Mouse (Mus musculus) limb, embryonic 14.5 days (tissue): ENCODE measurements around the gene Gm5640. TPM values are rescaled to one million over a fixed set of nuclear protein-coding genes. Genes with fewer than 3 reads are reported as not detected.
"Not testable (repeated sequence)": the region's sequence is repeated elsewhere in the genome, so short reads cannot be mapped to it uniquely, and the experiment has no call there.

Source experiments
- ATAC-seq: fragments of 200-750 bp; cut with Nextera tagmentation; 2 replicates; pipeline ENCODE4 v1.8.0; 2017; ENCODE audit warnings: low read depth, moderate number of reproducible peaks, moderate TSS enrichment; ENCODE audit not compliant: low FRiP score
- DNase-seq: peaks from one replicate; pipeline ENCODE4 v3.0.0-alpha.2; 2015; ENCODE audit warnings: low spot score
- H3K27ac ChIP-seq: fragments of 300-500 bp; sonication (generic); replicated peaks from 2 replicates; pipeline ENCODE4 v1.5.1; 2014; ENCODE audit warnings: low read depth, mild to moderate bottlenecking, low read length, moderate library complexity, mixed read lengths
- H3K27me3 ChIP-seq: fragments of 300-500 bp; sonication (generic); 2 replicates; pipeline ENCODE4 v1.6.1; 2014; ENCODE audit warnings: low read length, mixed read lengths; ENCODE audit not compliant: control insufficient read depth, insufficient read depth
- H3K36me3 ChIP-seq: fragments of 300-500 bp; sonication (generic); 2 replicates; pipeline ENCODE4 v1.6.1; 2014; ENCODE audit warnings: mild to moderate bottlenecking, low read length, moderate library complexity, mixed read lengths; ENCODE audit not compliant: control insufficient read depth, insufficient read depth
- H3K4me1 ChIP-seq: fragments of 300-500 bp; sonication (generic); 2 replicates; pipeline ENCODE4 v1.6.1; 2014; ENCODE audit warnings: antibody characterized with exemption, low read length, mixed read lengths; ENCODE audit not compliant: control insufficient read depth, insufficient read depth
- H3K4me2 ChIP-seq: fragments of 300-500 bp; sonication (generic); replicated peaks from 2 replicates; pipeline ENCODE4 v1.6.1; 2014; ENCODE audit warnings: low read depth, mild to moderate bottlenecking, low read length, moderate library complexity; ENCODE audit not compliant: severe bottlenecking
- H3K4me3 ChIP-seq: fragments of 300-500 bp; sonication (generic); replicated peaks from 2 replicates; pipeline ENCODE4 v1.5.1; 2014; ENCODE audit warnings: low read length
- H3K9ac ChIP-seq: fragments of 300-500 bp; sonication (generic); 2 replicates; pipeline ENCODE4 v1.6.1; 2014; ENCODE audit warnings: mild to moderate bottlenecking, low read depth, low read length, moderate library complexity; ENCODE audit not compliant: severe bottlenecking
- H3K9me3 ChIP-seq: fragments of 300-500 bp; sonication (generic); 2 replicates; pipeline ENCODE4 v1.6.1; 2016; ENCODE audit warnings: low read length; ENCODE audit not compliant: control insufficient read depth
- POLR2A ChIP-seq: fragments of 200-500 bp; IDR thresholded peaks from 2 replicates; pipeline ENCODE4 v1.8.0; 2012; ENCODE audit warnings: inconsistent platforms, mild to moderate bottlenecking, moderate library complexity, borderline replicate concordance; ENCODE audit not compliant: insufficient read depth, insufficient read length; ENCODE audit errors: extremely low read depth
- WGBS: fragments of 180-500 bp; shearing (Covaris S2); extraction: QIAGEN DNeasy Blood & Tissue Kit; methylation state at CpG from one replicate; pipeline ENCODE4 v1.1.7; 2014; 5-methylcytosine and 5-hydroxymethylcytosine counted together
- polyA plus RNA-seq, 2 experiments: library from polyadenylated mRNA; depleted of rRNA in 1 of 2; stranded (reverse) in 1 of 2; unstranded in 1 of 2; fragments of >200 nt; fragmentation: Nextera tagmentation in 1 of 2; extraction: Ambion mirVana in 1 of 2; gene quantifications; 2 replicates each; pipeline versions ENCODE4 v1.2.1 to v1.2.3; 2012 to 2014

Gm5640 gene
- polyA plus RNA-seq (2012; rRNA removed) (0.05 TPM in 1 of 2 replicates, not detected in the other), polyA plus RNA-seq (2014; fragmentation: Nextera tagmentation; extraction: Ambion mirVana) (not detected in 2 replicates)

DNA sequence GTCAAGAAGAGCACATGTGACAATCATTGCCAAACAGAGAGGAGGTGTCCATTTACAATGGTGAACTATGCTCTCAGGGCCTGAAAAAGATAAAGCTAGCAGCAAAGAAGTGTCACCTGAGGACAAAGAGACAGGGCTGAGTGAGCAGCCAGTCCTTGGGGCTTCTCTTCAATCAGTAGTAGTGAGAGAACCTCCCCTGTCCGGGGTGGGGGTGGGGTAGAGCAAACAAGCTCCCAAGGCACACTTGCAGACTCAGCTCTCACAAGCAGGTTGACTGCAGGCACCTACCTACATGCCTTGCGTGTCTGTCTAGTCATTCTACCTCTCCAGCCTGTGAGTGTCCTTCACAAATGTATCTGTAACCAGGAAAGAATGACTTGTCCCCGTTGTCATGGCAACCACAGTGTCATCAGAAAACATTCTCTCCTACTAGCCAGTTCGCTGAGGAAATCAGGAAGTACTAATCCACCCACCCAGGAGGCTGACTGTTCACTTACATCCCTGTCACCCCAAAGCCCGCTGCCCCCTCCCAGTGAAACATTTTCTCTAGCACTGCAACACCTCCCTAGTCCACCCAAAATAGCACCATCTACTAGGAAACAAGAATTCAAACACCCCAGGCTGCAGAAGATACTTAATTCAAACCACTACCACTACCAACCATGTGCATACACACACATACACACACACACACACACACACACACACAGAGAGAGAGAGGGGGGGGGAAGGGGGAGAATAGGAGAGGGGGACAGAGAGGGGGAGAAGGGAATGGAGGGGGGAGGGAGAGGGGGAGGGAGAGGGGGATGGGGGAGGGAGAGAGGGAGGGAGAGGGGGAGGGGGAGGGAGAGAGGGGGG lies at the start of gene Gm5640:
Gene Gm5640, minus strand, starts transcription at position 170 of the 858 bp plus-strand sequence.
- not testable (repeated sequence) for DNase-seq

DNA sequence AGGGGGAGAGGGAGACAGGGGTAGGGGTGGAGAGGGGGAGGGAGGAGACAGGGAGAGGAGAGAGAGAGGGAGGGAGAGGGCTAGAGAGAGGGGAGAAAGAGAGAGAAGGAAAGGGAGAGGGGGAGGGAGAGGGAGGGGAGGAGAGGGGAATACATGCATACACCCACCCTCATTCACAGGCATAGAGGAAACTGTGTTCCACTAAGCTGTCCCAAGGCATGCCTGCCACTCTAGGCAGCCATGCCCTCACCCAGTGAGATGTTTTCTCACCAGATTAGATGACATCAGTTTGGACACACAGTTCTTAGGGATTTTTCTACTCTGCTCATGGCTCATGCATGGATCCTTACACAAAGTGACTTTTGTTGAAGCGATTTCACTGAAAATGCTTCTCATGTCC lies 958 bp upstream of the Gm5640 start:
- H3K27ac ChIP-seq, DNase-seq, H3K4me3 ChIP-seq, H3K27me3 ChIP-seq, H3K4me1 ChIP-seq, H3K9me3 ChIP-seq, ATAC-seq, H3K9ac ChIP-seq, H3K4me2 ChIP-seq, H3K36me3 ChIP-seq: not testable (repeated sequence)
- no CpG with 5 or more reads among the region's 1 CpGs for WGBS

More for the DNA sequence above, at the start of gene Gm5640:
- not testable (repeated sequence) for H3K36me3 ChIP-seq, H3K4me1 ChIP-seq, H3K9me3 ChIP-seq, H3K27ac ChIP-seq, H3K9ac ChIP-seq, H3K4me2 ChIP-seq, H3K27me3 ChIP-seq, H3K4me3 ChIP-seq
- 67% methylated on average over 2 of the region's 5 CpGs for WGBS
- 0 out of 2 replicates have a peak, but pooled peaks have one; percentile 44 for ATAC-seq

- no peak for TF ChIP-seq POLR2A
- DNase-seq = no peak
- 85% methylated on average over 2 of the region's 2 CpGs for WGBS
- no peak within 1 kb of the TSS for H3K4me2 ChIP-seq
- no peaks in the 10 kb centered on the region for H3K27me3 ChIP-seq
- ATAC-seq = no peak
- H3K27ac ChIP-seq = no peak within 1 kb of the TSS
- H3K4me3 ChIP-seq = no peak within 1 kb of the TSS
- no peak within 1 kb of the TSS for H3K9ac ChIP-seq
- no peaks in the 10 kb centered on the region for H3K36me3 ChIP-seq
- H3K4me1 ChIP-seq = no peaks in the 10 kb centered on the region
- H3K9me3 ChIP-seq = no peaks in the 10 kb centered on the region
Measured at GRCm38 (mm10) chrX:74592379-74592778, 53.1 kb downstream of the Gm5640 start, which contains the start of gene Olfr1325. Olfr1325 (plus strand) TSS chrX:74592679.

Other genes starting within 250 kb of the Gm5640 start
- gene G6pdx, start 216.4 kb downstream of the Gm5640 start, polyA plus RNA-seq (2012; rRNA removed) = 35.2 and 35.4 TPM in 2 replicates
- gene G6pdx, start 216.4 kb downstream of the Gm5640 start, polyA plus RNA-seq (2014; fragmentation: Nextera tagmentation; extraction: Ambion mirVana) = 48.3 and 51.8 TPM in 2 replicates
- 1.1 and 2.8 TPM in 2 replicates for gene Gm6880, start 164.2 kb downstream of the Gm5640 start, polyA plus RNA-seq (2012; rRNA removed)
- gene Gm6880, start 164.2 kb downstream of the Gm5640 start, polyA plus RNA-seq (2014; fragmentation: Nextera tagmentation; extraction: Ambion mirVana) = 1.4 and 2.7 TPM in 2 replicates
- not detected in 2 replicates for gene Olfr1326-ps1, start 70.7 kb downstream of the Gm5640 start, polyA plus RNA-seq (2012; rRNA removed)
- gene Olfr1326-ps1, start 70.7 kb downstream of the Gm5640 start, polyA plus RNA-seq (2014; fragmentation: Nextera tagmentation; extraction: Ambion mirVana) = not detected in 2 replicates
- not detected in 2 replicates for gene Olfr1325, start 53.0 kb downstream of the Gm5640 start, polyA plus RNA-seq (2012; rRNA removed)
- gene Olfr1325, start 53.0 kb downstream of the Gm5640 start, polyA plus RNA-seq (2014; fragmentation: Nextera tagmentation; extraction: Ambion mirVana) = not detected in 2 replicates
- gene Gm6890, start 95.3 kb upstream of the Gm5640 start, polyA plus RNA-seq (2012; rRNA removed) = not detected in 2 replicates
- gene Gm6890, start 95.3 kb upstream of the Gm5640 start, polyA plus RNA-seq (2014; fragmentation: Nextera tagmentation; extraction: Ambion mirVana) = 0.92 TPM in 1 of 2 replicates, not detected in the other
- 0.05 TPM in 2 replicates for gene Gm5936, start 191.6 kb upstream of the Gm5640 start, polyA plus RNA-seq (2012; rRNA removed)
- 0.07 TPM in 1 of 2 replicates, not detected in the other for gene Gm5936, start 191.6 kb upstream of the Gm5640 start, polyA plus RNA-seq (2014; fragmentation: Nextera tagmentation; extraction: Ambion mirVana)